In genomic region chr1:164973790-164974189, GRCm38 (mm10) we compare ENCODE assay signal across 24 mouse cellular contexts. TPM values are rescaled to one million over a fixed set of nuclear protein-coding genes. Genes with fewer than 3 reads are reported as not detected.
DNase-seq lines count a peak whose midpoint lies in the region; ATAC-seq and TF ChIP-seq lines count a peak whose summit lies in the region.
"Had no signal": no experiment of that assay in that cellular context is flagged by ENCODE, and none has a peak within 500 bp of the region (broad histone marks: within the 10 kb centered on the region; RNA-seq: fewer than 3 reads in every experiment).

No protein-coding gene starts in this region.

- H3K9me3 ChIP-seq in forebrain, embryonic 11.5 days (ENCODE audit: control insufficient read depth, low read length): no peaks in the 10 kb centered on the region
- no peaks in the 10 kb centered on the region for H3K9me3 ChIP-seq in midbrain, embryonic 11.5 days (ENCODE audit: control insufficient read depth, low read length)
- H3K9me3 ChIP-seq: embryonic facial prominence, embryonic 13.5 days; kidney, embryonic 15.5 days; neural tube, embryonic 13.5 days had no signal

- POLR2A ChIA-PET in Patski (lab: Charles Lee): no interaction called here

- peak; percentile 55 for DNase-seq in Patski (ENCODE audit: low read depth, low spot score)
- no peak for DNase-seq in forebrain, embryonic 11.5 days (ENCODE audit: low spot score)
- DNase-seq in midbrain, embryonic 11.5 days (ENCODE audit: low spot score, missing footprints): no peak
- DNase-seq in adipocyte (ENCODE audit: low spot score): no peak
- no peak for DNase-seq in spleen, adult 12 weeks (ENCODE audit: low spot score)
- no peak for DNase-seq in adrenal gland, postnatal 36 days
- no peak for DNase-seq in left cerebral cortex, postnatal 4 days
- DNase-seq: adrenal gland, postnatal 25 days; cerebellum, postnatal 10 days; heart, postnatal 4 days; lung, embryonic 14.5 days; thymus, postnatal 36 days had no signal

- no peak for TF ChIP-seq CTCF in Patski (IDR thresholded peaks at IDR 0.05)

- no peaks in the 10 kb centered on the region for H3K36me3 ChIP-seq in forebrain, embryonic 11.5 days (ENCODE audit: control insufficient read depth, insufficient read depth, low read length)
- no peaks in the 10 kb centered on the region for H3K36me3 ChIP-seq in midbrain, embryonic 11.5 days (ENCODE audit: control insufficient read depth, insufficient read depth, low read length)
- H3K36me3 ChIP-seq: embryonic facial prominence, embryonic 13.5 days; kidney, embryonic 15.5 days; neural tube, embryonic 13.5 days had no signal

- in situ Hi-C loops in Patski (cut with MboI; ENCODE audit: low pct_unique_long_range_greater_than_20kb): no loop called here

- H3K9ac ChIP-seq in forebrain, embryonic 11.5 days (ENCODE audit: low read length): no peak overlapping the region
- no peak overlapping the region for H3K9ac ChIP-seq in midbrain, embryonic 11.5 days (ENCODE audit: low read length)
- H3K9ac ChIP-seq: embryonic facial prominence, embryonic 13.5 days; kidney, embryonic 15.5 days; lung, embryonic 14.5 days; neural tube, embryonic 13.5 days had no signal

- H3K4me1 ChIP-seq in forebrain, embryonic 11.5 days (replicated peaks; ENCODE audit: control insufficient read depth, insufficient read depth, low read length): no peaks in the 10 kb centered on the region
- peaks cover 3% of the 10 kb centered on the region for H3K4me1 ChIP-seq in midbrain, embryonic 11.5 days (ENCODE audit: control insufficient read depth, insufficient read depth, low read length)
- H3K4me1 ChIP-seq: embryonic facial prominence, embryonic 13.5 days; kidney, embryonic 15.5 days; neural tube, embryonic 13.5 days had no signal

- no peak overlapping the region for H3K4me3 ChIP-seq in forebrain, embryonic 11.5 days (ENCODE audit: low read depth, low read length)
- no peak overlapping the region for H3K4me3 ChIP-seq in midbrain, embryonic 11.5 days (ENCODE audit: low read depth, low read length)
- H3K4me3 ChIP-seq: embryonic facial prominence, embryonic 13.5 days; kidney, embryonic 15.5 days; neural tube, embryonic 13.5 days had no signal

- ATAC-seq in CD4-positive, CD25-positive, alpha-beta regulatory T cell, adult 4 months: peak; percentile 30
- ATAC-seq in Patski: no peak
- peak; percentile 75 for ATAC-seq in forebrain, embryonic 11.5 days (replicated peaks; ENCODE audit: low FRiP score)
- peak; percentile 79 for ATAC-seq in midbrain, embryonic 11.5 days (ENCODE audit: low FRiP score)

- CTCF ChIA-PET in Patski (lab: Charles Lee): interaction anchor here (0.9 kb wide), 1 partner anchor 147 kb away, joined by 4 read pairs; no protein-coding TSS in a partner anchor

- H3K4me2 ChIP-seq in forebrain, embryonic 11.5 days (ENCODE audit: low read depth, low read length, severe bottlenecking): no peak overlapping the region
- H3K4me2 ChIP-seq in midbrain, embryonic 11.5 days: no peak overlapping the region
- H3K4me2 ChIP-seq: embryonic facial prominence, embryonic 13.5 days; kidney, embryonic 15.5 days; liver, embryonic 11.5 days; lung, embryonic 14.5 days; neural tube, embryonic 13.5 days had no signal

- no peak overlapping the region for H3K27ac ChIP-seq in forebrain, embryonic 11.5 days (ENCODE audit: low read depth, low read length)
- H3K27ac ChIP-seq in midbrain, embryonic 11.5 days (ENCODE audit: low read depth, low read length): no peak overlapping the region
- H3K27ac ChIP-seq: embryonic facial prominence, embryonic 13.5 days; kidney, embryonic 15.5 days; macrophage; neural tube, embryonic 13.5 days had no signal

- WGBS in forebrain, embryonic 11.5 days: 14% methylated on average over 3 of the region's 3 CpGs
- WGBS in midbrain, embryonic 11.5 days: 11% methylated on average over 3 of the region's 3 CpGs

- intact Hi-C loops in left cerebral cortex, postnatal 4 days (cut with DNase I): no loop called here

- no peaks in the 10 kb centered on the region for H3K27me3 ChIP-seq in Patski
- H3K27me3 ChIP-seq in forebrain, embryonic 11.5 days (ENCODE audit: control insufficient read depth, insufficient read depth, low read length): no peaks in the 10 kb centered on the region
- no peaks in the 10 kb centered on the region for H3K27me3 ChIP-seq in midbrain, embryonic 11.5 days (ENCODE audit: control insufficient read depth, insufficient read depth, low read length)
- H3K27me3 ChIP-seq: embryonic facial prominence, embryonic 13.5 days; kidney, embryonic 15.5 days; neural tube, embryonic 13.5 days had no signal

RNA-seq across cellular contexts. Expression of gene Xcl1, which starts 38.5 kb away (rescaled TPM):
- 1 to 10 TPM; 4.4 to 8.0 TPM for polyA plus RNA-seq in CD4-positive, CD25-positive, alpha-beta regulatory T cell, adult 4 months (2017; shearing (Covaris generic))
- polyA plus RNA-seq in Patski (2021): not detected
- polyA plus RNA-seq in forebrain, embryonic 11.5 days (2014; fragmentation: Nextera tagmentation; extraction: Ambion mirVana): not detected in 2 replicates
- not detected in 2 replicates for polyA plus RNA-seq in midbrain, embryonic 11.5 days (2014; fragmentation: Nextera tagmentation; extraction: Ambion mirVana)
- under 1 TPM in 1 of 2 experiments, not detected in 1; 0.99 TPM for total RNA-seq in adrenal gland, postnatal 36 days (2021)
- not detected for total RNA-seq in left cerebral cortex, postnatal 4 days (2021)
- total RNA-seq: adrenal gland, postnatal 25 days; ES-E14; granulocyte monocyte progenitor cell, adult 5-6 weeks; heart, postnatal 4 days; layer of hippocampus, postnatal 25 days; left cerebral cortex, postnatal 36 days had no signal
- polyA plus RNA-seq: embryonic facial prominence, embryonic 13.5 days; heart, embryonic 14.5 days; intestine, embryonic 14.5 days; kidney, embryonic 15.5 days; liver, embryonic 11.5 days; lung, embryonic 14.5 days; macrophage; neural tube, embryonic 13.5 days had no signal
